Mouse (Mus musculus) cerebellum, adult 2 months (tissue): ENCODE measurements at regions not wholly inside any gene's neighbourhood (a gene's known extent, or its start where the extent isn't known, plus 50 kb on each side); places are given as distances from the start of the nearest gene placed in this dataset.

Source experiments
- CTCF ChIP-seq: fragments of 200-500 bp; IDR thresholded peaks from 2 replicates; pipeline ENCODE4 v1.5.1; 2011; ENCODE audit warnings: low read depth, mild to moderate bottlenecking, control low read depth, low read length, moderate library complexity, borderline replicate concordance; ENCODE audit not compliant: insufficient read depth
- POLR2A ChIP-seq: fragments of 200-500 bp; IDR thresholded peaks from 2 replicates; pipeline ENCODE4 v1.6.1; 2011; ENCODE audit warnings: low read length, control low read depth, borderline replicate concordance; ENCODE audit not compliant: insufficient read depth

GRCm38 (mm10) chr10:51843099-51843498 lies 165.5 kb downstream of the Rfx6 start:
- TF ChIP-seq POLR2A (no peak), CTCF (no peak)
